Mouse (Mus musculus) sigmoid colon, adult 10 weeks (tissue): ENCODE measurements around the gene Klhl28. TPM values are rescaled to one million over a fixed set of nuclear protein-coding genes. Genes with fewer than 3 reads are reported as not detected.

Source experiments
- polyA plus RNA-seq: library from polyadenylated mRNA; stranded (reverse); fragments of 350-450 nt; fragmentation: Illumina TruSeq; extraction: RNeasy Lipid Tissue Mini Kit (QIAGEN cat#74804); gene quantifications from one replicate; pipeline ENCODE4 v1.2.3, GENCODE M21; 2014; ENCODE audit warnings: low read depth, low replicate concordance

Gene Klhl28
- polyA plus RNA-seq: 35.1 TPM

DNA sequence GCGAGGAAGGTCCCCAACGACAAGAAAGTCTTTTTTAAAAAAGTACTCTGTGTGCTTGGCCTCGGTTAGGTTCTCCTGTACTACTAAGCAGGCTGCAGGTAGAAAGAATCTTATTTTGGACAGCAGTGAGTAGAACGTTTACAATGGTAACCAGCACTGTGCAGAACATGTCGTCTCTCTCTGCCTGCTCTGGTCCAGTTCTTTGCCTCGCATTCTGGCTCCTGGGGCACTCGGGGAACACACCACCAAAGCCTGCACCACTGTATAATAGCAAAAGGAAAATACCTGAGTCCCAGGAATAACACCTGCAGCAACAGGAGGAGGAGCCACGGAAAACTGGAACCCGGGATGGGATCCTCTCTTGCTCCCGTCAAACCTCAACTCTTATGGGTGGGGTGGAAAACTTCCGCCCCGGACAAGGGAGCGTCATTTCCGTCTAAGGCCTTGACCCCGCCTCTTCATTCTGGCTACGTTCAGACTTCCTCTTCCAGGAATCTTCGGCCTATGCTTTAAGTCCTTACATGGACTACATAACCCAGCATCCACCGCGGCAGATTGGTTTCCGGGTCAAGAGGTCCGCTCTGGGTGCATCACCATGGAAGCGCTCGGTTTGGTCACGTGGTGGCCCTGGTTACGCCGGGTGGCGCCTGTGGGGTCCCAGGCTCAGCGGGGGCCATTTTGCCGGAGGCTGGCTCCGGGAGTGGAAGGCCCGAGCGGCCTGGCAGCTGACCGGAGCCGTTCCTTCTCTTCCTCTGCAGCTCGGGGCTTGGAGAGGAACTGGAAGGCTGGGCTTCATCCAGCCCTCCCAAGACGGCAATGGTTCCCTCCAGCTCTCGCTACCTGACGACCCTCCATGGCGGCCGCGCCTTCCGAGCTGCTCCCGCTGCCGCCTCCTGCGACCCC is at the start of gene Klhl28, which contains the start of gene Togaram1:
Klhl28 (minus strand) TSS at position 411 of the 903 bp plus-strand sequence.
Togaram1 (plus strand) TSS at position 681 of the 903 bp plus-strand sequence.

GRCm38 (mm10) chr12:64917578-64918471 is 47.5 kb downstream of the Klhl28 start, which contains the start of gene Gm527:
TSS of gene Gm527 (plus strand) at chr12:64917906.

Other genes starting within 250 kb of the Klhl28 start
- 42.2 TPM for gene Gm527, start 47.6 kb downstream of the Klhl28 start, polyA plus RNA-seq
- gene Togaram1, start 270 bp upstream of the Klhl28 start, polyA plus RNA-seq: 70.7 TPM
- 216 TPM for gene Prpf39, start 70.8 kb upstream of the Klhl28 start, polyA plus RNA-seq
- gene Fkbp3, start 108.5 kb upstream of the Klhl28 start, polyA plus RNA-seq: 205 TPM
- 5.7 TPM for gene Fancm, start 110.1 kb upstream of the Klhl28 start, polyA plus RNA-seq
- 21.2 TPM for gene Mis18bp1, start 207.1 kb upstream of the Klhl28 start, polyA plus RNA-seq